Mouse (Mus musculus) ovary, postnatal 14 days (tissue): ENCODE data around the gene Zfp821.
A peak's percentile ranks its signal among the peaks of the same experiment; 100 is the strongest.

ENCODE experiments used
- DNase-seq: peaks from one replicate; pipeline ENCODE4 v3.0.0; 2022; ENCODE audit warnings: low spot score

Zfp821 gene

DNA sequence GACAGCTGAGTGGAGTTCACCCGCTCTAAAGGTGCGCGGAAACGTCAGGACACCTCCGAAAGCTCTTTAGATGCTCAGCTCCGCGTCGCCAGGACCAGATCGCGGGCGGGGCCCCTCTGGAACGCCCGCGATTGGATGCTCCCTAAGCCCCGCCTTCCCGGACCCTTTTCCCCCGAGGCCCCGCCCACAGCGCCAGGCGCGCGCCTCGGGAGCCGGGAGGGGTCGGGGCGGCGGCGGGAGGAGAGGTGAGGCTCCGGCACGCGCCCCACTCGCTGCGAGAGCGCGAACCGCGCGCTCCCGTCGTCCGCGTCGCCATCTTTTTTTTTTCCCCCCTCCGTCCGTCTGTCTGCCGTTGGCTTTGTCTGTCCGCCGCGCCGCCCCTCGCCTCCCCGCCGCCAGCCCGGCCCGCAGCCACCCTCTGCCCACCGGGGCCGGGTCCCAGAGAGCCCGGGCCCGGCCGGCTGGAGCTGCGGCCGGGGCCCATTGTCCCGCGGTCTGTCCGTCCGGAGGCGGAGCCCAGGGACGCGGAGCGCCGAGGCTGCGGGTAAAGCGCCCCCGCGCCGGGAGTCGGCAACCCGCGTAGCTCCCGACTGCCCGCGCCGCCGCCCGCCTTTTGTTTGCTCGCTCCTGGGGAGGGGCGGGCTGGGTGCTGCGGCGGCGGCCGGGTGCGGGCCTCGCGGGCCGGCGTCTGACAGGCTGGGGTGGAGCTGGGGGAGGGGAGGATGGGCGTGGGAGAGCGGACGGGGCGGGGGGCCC is at the start of gene Zfp821:
Gene Zfp821 (plus strand): TSS at position 227 of the 756 bp plus-strand sequence.
- DNase-seq: peak; percentile 86

DNA sequence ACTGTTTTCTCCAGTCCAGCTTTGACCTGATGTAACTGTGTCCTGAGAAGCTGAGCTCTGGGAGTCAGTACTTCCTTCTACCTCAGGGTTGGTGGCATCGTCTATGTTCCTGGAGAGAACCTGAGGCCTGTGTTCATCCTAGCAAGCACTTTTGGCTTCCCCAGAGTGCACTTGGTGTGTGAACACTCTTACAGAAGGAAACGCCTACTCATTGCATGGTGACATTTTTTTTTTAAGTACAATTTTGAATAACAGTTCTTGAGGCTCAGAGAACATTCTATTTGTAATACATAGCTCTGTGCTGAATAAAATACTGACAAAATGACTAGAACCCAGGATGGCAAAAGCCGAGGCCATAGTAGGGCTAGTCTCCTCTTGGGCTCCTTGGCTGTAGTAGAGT is 48.5 kb upstream of the Zfp821 start:
- DNase-seq: no peak

DNA sequence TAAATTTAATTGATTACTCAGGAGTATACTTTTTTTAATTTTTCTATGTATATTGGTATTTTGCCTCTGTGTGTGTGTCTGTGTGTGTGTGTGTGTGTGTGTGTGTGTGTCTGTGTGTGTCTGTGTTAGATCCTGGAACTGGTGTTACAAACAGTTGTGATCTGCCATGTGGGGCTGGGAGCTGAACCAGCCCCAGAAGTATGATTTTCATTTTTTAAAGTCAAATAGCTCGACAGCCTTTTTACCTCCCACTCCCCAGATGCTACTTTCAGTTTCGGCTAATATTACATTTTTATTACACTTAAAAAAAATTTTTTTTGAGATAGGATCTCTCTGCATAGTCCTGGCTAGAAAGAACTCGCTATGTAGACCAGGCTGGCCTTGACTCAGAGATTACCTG is 43.0 kb upstream of the Zfp821 start:
- DNase-seq: no peak

DNA sequence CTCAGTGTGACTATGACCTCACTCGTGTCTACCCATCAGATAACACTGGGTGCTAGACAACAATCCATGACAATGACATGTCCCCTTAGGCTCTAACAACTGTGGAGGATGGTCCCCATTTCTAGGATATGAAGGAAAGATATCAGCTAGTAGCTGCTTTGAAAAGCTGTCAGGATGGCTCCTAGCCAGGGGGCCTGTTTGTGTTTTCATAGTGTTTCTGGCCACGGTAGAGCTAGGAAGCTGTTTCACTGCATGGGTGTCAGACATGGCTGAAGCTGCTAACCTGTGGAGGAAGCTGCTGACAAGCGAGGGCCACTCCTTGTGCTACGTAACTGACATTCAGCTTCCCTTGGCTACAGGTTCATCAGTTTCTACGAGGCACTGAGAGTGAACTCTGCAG is 38.7 kb upstream of the Zfp821 start:
- no peak for DNase-seq

DNA sequence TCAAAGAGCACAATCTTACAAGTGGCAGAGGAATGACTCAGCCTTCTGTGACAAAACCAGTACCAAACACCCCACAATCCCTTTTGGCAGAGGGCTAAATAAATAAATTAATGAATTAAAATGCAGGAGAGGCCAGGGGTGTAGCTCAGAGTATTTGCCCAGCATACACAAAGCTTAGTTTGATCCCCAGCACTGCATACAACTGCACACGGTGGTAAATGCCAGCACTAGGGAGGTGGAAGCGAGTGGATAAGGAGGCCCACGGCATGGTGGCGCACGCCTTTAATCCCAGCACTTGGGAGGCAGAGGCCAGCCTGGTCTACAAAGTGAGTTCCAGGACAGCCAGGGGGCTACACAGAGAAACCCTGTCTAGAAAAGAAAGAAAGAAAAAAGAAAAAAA is 32.7 kb upstream of the Zfp821 start:
- no peak for DNase-seq

DNA sequence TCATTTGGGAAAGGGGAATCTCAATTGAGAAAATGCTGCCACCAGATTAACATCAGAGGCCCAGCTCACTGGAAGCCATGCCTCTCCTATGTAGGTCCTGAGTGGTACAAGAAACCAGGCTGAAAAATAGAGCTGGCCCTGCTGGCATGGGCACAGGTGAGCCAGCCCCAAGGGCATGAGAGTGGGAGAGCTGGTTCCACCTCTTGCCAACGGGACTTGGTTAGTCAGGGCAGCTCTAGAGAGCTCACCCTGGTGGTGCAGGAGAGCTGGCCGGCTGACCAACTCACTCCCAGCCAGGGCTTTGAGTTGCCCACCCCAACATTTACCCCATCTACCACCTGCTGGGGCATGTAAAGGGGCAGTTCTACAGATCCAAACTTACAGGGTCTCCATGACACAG is 31.8 kb upstream of the Zfp821 start:
- no peak for DNase-seq

DNA sequence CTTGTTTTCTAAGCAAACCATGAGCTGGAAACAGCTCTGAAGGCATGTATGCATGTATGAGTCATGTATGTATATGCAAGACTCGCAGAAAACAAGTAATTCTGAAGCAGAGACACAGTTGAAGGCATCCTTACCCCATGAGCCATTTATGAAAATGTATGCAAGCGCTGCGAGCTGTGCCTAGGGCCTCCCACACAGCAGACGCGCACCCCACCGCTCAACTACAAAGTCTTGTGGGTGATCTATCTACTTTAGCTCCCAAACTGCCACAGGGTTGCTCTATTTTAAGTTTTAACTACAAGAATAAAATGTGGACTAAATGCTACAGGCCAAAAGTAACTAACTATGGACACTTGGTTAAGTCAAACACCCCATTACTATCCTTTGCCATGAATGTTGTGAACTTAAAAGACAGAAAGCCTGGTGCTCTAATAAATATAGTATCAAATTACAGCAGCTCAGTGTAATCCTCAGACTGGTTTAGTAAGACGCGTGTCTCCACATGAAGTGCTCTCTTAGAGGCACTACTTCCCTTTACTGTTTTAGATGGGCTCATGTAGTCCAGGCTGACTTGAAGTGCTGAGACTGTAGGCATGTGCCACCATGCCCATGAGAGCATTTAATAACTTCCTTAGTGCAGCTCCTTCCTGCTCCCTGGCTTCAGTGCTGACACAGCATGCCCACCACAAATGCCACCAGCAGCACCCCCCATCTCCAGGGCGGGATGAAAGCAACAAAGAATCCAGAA is 29.3 kb upstream of the Zfp821 start:
- DNase-seq: no peak

DNA sequence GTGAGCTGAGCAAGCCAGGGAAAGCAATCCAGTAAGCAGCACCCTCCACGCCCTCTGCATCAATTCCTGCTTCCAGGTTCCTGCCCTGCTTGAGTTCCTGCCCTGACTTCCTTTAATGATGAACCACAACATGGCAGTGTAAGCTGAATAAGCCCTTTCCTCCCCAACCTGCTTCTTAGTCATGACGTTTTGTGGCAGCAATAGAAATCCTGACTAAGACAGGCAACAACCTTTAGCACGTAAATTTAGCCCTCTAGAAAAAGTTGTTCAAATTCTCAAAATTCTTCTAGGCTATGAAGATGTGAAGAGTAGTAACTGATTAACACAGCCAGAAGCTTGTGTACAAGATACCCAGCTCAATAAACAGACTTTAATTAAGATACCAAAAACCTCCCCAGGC is 23.8 kb upstream of the Zfp821 start:
- no peak for DNase-seq

DNA sequence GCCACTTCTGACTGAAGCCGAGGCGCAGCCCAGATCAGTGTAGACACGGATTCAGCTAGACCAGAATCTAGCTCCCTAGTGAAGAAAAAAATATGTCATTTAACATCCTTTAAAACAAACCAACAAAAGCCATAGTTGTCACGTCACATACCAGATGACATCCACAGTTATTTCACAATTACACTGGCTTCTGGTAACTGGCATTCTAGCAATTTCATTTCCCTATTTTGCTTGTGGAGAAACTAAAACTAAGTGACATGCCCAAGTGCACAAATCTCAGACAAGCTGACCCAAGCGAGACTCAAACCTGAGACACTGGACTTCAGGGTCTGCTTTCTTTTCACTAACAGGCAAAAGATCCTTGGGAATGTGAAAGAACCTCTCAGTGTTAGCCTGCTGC is 23.2 kb upstream of the Zfp821 start:
- DNase-seq: no peak

DNA sequence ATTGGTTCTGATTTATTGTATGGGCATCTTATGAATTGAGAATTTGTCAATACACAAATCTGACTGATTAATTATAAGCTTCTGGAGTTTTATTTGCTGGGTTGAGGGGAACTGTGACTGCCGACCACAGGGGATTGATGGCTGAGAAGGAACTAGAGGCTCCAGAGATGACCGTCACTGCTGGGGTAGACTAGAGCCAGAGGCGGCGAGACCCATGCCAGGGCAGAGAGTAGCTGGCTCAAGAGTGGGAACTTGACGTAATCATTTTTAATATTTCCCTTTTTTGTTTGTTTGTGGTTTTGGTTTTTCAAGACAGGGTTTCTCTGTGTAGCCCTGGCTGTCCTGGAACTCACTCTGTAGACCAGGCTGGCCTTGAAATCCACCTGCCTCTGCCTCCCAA is 18.1 kb upstream of the Zfp821 start:
- no peak for DNase-seq

DNA sequence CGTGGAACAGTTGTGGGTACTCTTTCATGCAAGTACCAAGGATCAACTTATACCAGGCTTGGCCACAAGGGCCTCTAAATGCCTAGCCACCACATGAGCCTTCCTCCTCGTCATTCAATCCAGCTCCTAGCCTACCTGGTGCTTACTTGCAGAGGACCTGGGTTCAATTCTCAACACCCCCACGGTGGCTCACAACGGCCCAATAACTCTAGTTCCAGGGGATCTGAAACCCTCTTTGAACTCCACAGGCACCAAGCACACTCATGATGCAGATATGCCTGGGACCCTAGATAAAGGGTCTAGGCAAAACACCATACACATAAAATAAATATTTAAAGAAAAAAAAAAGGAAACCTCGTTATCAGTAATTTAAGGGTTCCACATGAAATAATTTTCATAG is 13.6 kb upstream of the Zfp821 start:
- no peak for DNase-seq

DNA sequence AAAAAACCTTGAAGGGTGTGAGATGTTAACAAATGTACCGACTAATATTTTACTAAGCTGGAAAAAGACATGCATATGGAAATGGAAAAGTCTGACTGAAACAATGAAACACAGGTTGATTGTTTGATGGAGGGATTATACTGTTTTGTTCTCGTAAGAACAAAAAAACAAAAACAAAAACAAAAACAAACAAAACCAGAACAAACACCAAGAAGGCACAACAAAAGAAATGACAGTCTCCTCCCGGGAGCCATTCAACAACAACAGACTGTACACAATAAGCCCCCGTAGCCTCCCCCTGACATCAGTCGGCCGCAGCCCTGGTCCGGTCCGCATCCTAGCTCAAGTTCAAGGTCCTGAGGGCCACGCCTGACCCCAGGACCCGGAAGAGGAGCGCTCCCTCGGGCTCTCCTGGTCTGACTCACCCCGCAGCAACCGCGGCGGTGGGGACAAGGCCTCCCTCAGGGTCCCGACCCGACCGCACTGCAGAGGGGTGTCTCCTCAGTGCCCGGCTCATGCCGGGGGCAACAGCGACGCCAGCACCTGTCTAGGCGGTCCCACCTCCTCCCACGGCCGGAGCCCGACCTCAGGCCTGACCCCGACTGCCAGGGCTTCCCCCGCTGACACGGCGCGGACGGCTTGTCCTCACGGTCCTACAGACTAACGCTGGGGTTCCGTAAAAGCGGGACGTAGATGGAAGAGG is 12.8 kb upstream of the Zfp821 start:
- no peak for DNase-seq

DNA sequence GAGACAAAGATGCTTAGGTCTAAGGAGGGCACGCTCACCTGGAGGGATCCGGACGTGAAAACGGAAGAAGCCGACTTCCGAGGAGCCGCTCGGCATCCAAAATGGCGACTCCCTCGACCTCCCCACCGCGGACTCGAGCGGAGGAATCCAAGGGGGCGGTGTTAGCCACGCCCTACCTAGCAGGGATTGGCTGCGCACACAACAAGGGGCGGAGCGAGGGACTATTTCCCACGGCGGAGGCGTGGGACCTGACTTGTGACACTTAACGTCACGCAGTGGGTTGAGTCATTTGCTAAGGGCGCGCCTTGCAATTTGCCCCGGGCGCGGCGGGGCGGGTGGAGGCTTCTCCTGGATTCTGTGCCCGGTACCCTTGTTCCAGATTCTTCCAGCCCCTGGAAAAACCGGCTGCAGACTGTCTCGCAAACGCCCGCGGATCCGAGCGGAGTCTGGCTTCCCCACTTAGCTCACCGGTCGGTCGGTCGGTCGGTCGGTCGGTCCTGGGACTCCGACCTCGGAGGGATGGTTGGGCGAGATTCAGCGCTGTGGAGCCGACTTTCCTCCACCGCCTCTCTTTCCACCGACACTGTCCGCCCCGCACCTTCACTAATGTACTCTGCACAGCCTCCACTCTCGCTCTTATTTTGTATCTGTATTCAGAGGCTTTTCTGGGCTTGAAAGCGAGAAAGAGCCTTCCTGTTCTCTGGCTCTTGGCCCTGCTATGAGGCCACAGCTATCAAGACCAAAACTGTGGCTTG is 12.0 kb upstream of the Zfp821 start, which contains the start of gene Ist1:
Gene Ist1 (minus strand): TSS at position 115 of the 755 bp plus-strand sequence.
- DNase-seq: peak; percentile 96

DNA sequence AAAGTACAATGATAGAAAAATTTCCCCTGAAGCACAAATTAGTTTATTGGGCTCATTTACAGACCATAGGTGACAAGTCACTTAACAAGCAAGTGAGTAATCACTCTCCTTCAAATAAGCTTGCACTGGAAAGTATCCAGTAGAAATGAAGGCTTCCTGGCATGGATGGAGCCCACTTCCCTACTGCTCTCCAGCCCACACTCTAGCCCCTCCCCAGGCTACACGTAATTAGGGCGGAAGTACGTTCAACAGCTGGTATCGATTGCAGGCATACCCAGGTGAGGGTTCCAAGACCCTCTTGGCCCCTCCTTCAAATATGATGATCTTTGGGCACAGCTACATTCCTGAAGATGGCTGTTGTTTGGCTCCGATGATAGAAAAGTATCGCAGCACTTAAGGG is 11.2 kb upstream of the Zfp821 start:
- no peak for DNase-seq

DNA sequence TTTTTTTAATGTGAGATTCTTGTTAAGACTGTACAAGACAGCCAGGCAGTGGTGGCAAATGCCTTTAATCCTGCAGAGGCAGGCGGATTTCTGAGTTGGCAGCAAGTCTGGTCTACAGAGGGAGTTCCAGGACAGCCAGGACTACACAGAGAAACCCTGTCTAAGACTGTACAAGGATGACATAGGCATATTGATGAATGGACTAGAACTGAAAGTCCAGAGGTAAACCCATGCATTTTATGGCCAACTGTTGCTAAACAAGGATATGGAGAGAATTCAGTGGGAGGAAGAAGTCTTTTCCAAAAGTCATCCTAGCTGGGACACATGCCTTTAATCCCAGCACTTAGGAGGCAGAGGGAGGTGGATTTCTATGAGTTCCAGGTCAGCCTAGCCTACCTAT is 7.6 kb upstream of the Zfp821 start:
- DNase-seq: no peak

DNA sequence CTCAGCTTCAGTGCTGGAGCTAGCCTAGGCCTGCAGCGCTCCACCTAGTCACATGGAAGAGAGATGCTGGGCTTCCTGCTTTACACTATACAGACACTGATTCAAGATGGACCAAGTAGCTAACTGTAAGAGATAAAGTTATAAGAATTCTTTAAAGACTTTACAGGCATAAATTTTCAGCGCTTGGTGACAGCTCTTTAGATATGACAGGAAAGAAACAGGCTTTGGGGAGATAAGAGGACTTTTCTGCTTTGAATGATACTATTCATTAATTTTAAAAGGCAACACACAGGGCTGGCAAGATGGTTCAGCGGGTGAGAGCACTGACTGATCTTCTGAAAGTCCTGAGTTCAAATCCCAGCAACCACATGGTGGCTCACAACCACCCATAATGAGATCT is 6.9 kb upstream of the Zfp821 start:
- no peak for DNase-seq

DNA sequence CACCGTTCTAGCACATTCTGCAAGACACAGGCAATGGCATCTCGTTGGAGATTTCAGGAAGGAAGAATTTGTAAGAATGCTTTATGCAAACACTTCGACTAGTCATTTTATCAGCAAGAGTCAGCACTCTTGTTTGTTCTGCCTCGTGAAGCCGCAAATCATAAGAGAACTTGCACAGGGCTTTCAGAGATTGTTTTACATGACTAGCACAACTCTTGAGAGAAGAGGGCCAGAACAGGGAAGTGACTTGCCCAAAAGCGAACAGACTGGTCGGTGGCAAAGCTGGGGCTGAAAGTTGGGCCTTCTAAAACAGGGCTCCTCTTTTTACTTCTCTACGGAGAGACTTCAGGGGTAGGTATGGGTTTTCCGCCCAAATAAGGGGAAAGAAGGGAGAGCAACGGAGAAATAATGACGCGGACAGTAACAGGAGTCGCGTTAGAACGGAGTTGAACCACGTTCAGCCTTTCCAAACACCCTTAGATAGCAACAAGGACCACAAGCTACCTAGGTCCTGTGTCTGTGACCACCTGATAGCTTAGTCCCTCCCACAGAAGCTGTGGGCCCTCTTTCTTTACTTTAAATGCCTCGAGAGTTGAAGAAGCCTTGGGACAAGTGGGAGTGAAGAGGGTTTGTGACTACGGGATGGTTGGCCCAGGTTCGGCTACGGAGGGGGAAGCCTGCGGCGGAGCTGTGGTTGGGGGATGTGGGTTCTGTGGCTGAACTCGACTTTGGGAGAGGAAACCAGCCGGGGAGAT is 604 bp upstream of the Zfp821 start:
- DNase-seq: no peak

DNA sequence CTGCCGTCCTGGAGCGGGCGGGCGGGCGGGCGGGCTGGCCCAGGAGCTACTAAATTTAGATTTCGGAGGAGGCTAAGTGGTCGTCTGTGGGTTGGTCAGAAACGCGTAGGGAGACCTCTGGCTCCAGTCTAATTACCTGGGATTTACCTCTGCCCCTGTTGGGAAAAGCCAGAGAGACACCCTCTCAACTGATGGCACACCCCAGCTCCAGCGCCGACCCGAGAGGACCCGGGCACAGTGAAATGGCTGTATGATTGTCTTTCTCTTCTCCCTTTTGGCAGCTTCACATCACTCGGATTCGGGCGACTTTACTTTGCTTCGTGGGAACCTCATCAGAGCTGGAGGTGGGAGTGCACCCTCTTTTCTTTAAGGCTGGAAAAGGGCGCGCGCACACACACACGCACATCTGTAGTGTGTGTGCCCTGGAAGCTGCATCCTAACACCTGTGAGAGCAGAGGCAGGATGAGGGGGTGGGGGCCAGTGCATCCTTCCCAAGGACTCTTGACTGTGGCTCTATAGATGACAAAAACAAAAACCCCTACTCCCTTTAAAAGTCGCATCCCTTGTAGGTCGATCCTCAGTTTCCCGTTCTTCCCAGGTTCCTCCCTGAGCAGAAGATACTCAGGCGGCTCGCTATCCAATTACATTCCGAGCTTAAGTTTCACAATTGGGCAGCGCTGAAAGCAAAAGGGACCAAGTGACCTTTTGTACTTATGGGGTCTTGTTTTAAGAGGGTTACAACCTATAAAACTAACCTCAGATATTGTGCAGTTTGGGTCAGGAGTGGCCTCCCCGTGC is 929 bp downstream of the Zfp821 start:
- no peak for DNase-seq

DNA sequence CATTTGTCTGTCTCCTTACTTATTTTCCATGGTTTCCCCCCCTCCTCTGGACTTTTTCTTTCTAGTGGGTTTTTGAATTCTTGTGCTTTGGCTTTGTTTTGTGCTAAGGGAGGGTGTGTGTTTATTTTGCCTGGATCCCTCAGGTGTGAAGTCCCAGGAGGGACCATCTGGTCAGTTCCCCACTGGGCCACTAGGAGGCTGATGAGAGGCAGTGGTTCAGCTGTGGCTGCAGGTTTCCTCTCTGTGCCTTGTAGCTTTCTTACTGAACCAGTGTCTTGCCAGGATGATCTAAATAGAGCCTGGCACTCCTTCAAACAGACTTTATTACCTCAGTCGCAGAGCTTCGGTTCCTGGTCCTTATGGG is 1.5 kb downstream of the Zfp821 start:
- DNase-seq: peak; percentile 64

DNA sequence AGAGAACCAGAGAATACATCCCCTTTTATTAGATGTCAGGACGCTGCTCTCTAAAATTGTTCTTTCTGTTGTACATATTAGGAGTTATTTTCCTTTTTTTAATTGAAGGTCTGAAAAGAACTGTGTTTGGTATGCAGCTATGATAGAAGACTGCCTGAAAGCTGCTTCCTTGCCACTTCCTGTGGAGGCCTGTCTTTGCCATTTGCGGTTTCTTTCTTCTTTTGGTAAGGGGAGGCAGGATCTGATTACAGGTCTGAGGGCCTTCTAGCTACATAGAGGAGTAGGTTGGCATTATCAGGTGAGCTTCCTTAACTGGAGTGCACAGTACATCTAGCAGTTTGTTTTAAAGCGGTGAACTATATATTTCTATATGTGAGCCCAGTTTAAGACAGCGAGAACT is 2.6 kb downstream of the Zfp821 start:
- no peak for DNase-seq

DNA sequence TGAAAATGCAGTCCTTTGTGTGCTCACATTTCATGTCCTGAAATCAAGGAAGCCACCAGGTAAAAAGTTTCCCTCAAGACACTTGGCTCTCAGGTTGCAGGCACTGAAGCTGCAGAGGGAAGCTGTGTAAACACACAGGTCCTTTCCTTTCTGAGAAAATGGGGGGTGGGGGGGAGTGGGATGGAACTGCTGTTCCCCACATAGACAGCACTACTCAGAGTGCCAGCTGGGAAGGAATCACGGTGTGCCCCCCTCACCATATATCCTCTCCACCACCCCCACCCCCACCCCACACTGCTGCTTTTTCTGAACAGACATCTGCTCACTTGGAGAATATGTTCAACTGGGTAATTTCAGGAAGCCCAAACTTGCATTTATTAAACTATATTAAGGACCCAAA is 7.2 kb downstream of the Zfp821 start:
- DNase-seq: no peak
